Mouse (Mus musculus): ENCODE measurements around the gene Tpcn2.

The Tpcn2 gene

GRCm38 (mm10) chr7:145242851-145243712 is 40.7 kb downstream of the Tpcn2 start:
- DNase-seq (ENCODE audit: low spot score), result peak; percentile 72

- DNase-seq (ENCODE audit: low spot score), result no peak
Measured at GRCm38 (mm10) chr7:145242028-145242427, 41.8 kb downstream of the Tpcn2 start.

- no peak for DNase-seq (ENCODE audit: low spot score)
Measured at GRCm38 (mm10) chr7:145240929-145241328, 42.9 kb downstream of the Tpcn2 start.

GRCm38 (mm10) chr7:145239736-145240505 is 43.9 kb downstream of the Tpcn2 start:
- no peak for DNase-seq (ENCODE audit: low spot score)

GRCm38 (mm10) chr7:145239145-145239544 is 44.7 kb downstream of the Tpcn2 start:
- DNase-seq (ENCODE audit: low spot score), result no peak

- no peak for DNase-seq (ENCODE audit: low spot score)
Measured at GRCm38 (mm10) chr7:145234841-145235790, 48.7 kb downstream of the Tpcn2 start.

GRCm38 (mm10) chr7:145231659-145232058 is 52.2 kb downstream of the Tpcn2 start:
- no peak for DNase-seq (ENCODE audit: low spot score)

- DNase-seq (ENCODE audit: low spot score), result no peak
Measured at GRCm38 (mm10) chr7:145226641-145227040, 57.2 kb downstream of the Tpcn2 start.

GRCm38 (mm10) chr7:145225626-145226025 is 58.2 kb downstream of the Tpcn2 start:
- DNase-seq (ENCODE audit: low spot score), result no peak

GRCm38 (mm10) chr7:145221841-145222689 is 61.7 kb downstream of the Tpcn2 start:
- DNase-seq (ENCODE audit: low spot score), result no peak

GRCm38 (mm10) chr7:145221346-145221745 is 62.5 kb downstream of the Tpcn2 start:
- no peak for DNase-seq (ENCODE audit: low spot score)

GRCm38 (mm10) chr7:145219420-145219831 is 64.4 kb downstream of the Tpcn2 start:
- no peak for DNase-seq (ENCODE audit: low spot score)

- no peak for DNase-seq (ENCODE audit: low spot score)
Measured at GRCm38 (mm10) chr7:145216591-145216990, 67.2 kb downstream of the Tpcn2 start.

GRCm38 (mm10) chr7:145215476-145215875 is 68.3 kb downstream of the Tpcn2 start:
- no peak for DNase-seq (ENCODE audit: low spot score)

- DNase-seq (ENCODE audit: low spot score), result no peak
Measured at GRCm38 (mm10) chr7:145211680-145212659, 71.8 kb downstream of the Tpcn2 start.

- DNase-seq (ENCODE audit: low spot score), result no peak
Measured at GRCm38 (mm10) chr7:145210477-145211070, 73.2 kb downstream of the Tpcn2 start.

GRCm38 (mm10) chr7:145208006-145208405 is 75.8 kb downstream of the Tpcn2 start, which contains the start of gene 1810010D01Rik:
Gene 1810010D01Rik (minus strand): TSS chr7:145208119.
- DNase-seq (ENCODE audit: low spot score), result no peak

GRCm38 (mm10) chr7:145206801-145207200 is 77.0 kb downstream of the Tpcn2 start:
- DNase-seq (ENCODE audit: low spot score), result no peak

- no peak for DNase-seq (ENCODE audit: low spot score)
Measured at GRCm38 (mm10) chr7:145206056-145206610, 77.7 kb downstream of the Tpcn2 start.

Measured in layer of hippocampus, adult 9-10 months (tissue).